Mouse (Mus musculus): Measurements from ENCODE around the gene Rps15.
A peak's percentile ranks its signal among the peaks of the same experiment; 100 is the strongest.

- 0 out of 2 replicates have a peak, but pooled peaks have one; percentile 8 for TF ChIP-seq CTCF (IDR thresholded peaks at IDR 0.05; ENCODE audit: low read depth)
- no peak for TF ChIP-seq EP300 (IDR thresholded peaks at IDR 0.05; ENCODE audit: low read depth)
Measured at GRCm38 (mm10) chr10:80323261-80324119, 31.2 kb downstream of the Rps15 start.

Data from liver, embryonic 14.5 days (tissue).